Mouse (Mus musculus): ENCODE measurements around the gene Fam110a. TPM values are rescaled to one million over a fixed set of nuclear protein-coding genes. Genes with fewer than 3 reads are reported as not detected.

Gene Fam110a
- total RNA-seq, 2 experiments from 2014 or later, result 3.1 to 5.7 TPM

GRCm38 (mm10) chr2:151941269-151941668 is 38.8 kb downstream of the Fam110a start:
- no peak for ATAC-seq (replicated peaks; ENCODE audit: low FRiP score, poor library complexity, severe bottlenecking)

GRCm38 (mm10) chr2:151939651-151940420 is 40.2 kb downstream of the Fam110a start:
- ATAC-seq (replicated peaks; ENCODE audit: low FRiP score, poor library complexity, severe bottlenecking), result no peak

- ATAC-seq (replicated peaks; ENCODE audit: low FRiP score, poor library complexity, severe bottlenecking), result no peak
Observed at GRCm38 (mm10) chr2:151938780-151939200, 41.2 kb downstream of the Fam110a start.

GRCm38 (mm10) chr2:151937893-151938292 is 42.1 kb downstream of the Fam110a start:
- no peak for ATAC-seq (replicated peaks; ENCODE audit: low FRiP score, poor library complexity, severe bottlenecking)

GRCm38 (mm10) chr2:151930389-151931074 is 49.5 kb downstream of the Fam110a start:
- ATAC-seq (replicated peaks; ENCODE audit: low FRiP score, poor library complexity, severe bottlenecking), result peak; percentile 78

- ATAC-seq (replicated peaks; ENCODE audit: low FRiP score, poor library complexity, severe bottlenecking), result no peak
Observed at GRCm38 (mm10) chr2:151927103-151927502, 52.9 kb downstream of the Fam110a start.

- ATAC-seq (replicated peaks; ENCODE audit: low FRiP score, poor library complexity, severe bottlenecking), result no peak
Observed at GRCm38 (mm10) chr2:151925715-151926114, 54.3 kb downstream of the Fam110a start.

GRCm38 (mm10) chr2:151924276-151924675 is 55.7 kb downstream of the Fam110a start:
- no peak for ATAC-seq (replicated peaks; ENCODE audit: low FRiP score, poor library complexity, severe bottlenecking)

- no peak for ATAC-seq (replicated peaks; ENCODE audit: low FRiP score, poor library complexity, severe bottlenecking)
Observed at GRCm38 (mm10) chr2:151921596-151921995, 58.4 kb downstream of the Fam110a start.

- ATAC-seq (replicated peaks; ENCODE audit: low FRiP score, poor library complexity, severe bottlenecking), result no peak
Observed at GRCm38 (mm10) chr2:151921068-151921467, 59.0 kb downstream of the Fam110a start.

Other genes starting within 250 kb of the Fam110a start
- gene Psmf1, start 236.0 kb downstream of the Fam110a start, total RNA-seq (2015; ENCODE audit: low replicate concordance), result 77.2 and 98.4 TPM in 2 replicates
- gene Psmf1, start 236.0 kb downstream of the Fam110a start, total RNA-seq (2017; ENCODE audit: low replicate concordance), result 68.2 and 70.7 TPM in 2 replicates
- gene Rspo4, start 137.3 kb downstream of the Fam110a start, total RNA-seq (2015; ENCODE audit: low replicate concordance), result not detected in 2 replicates
- gene Rspo4, start 137.3 kb downstream of the Fam110a start, total RNA-seq (2017; ENCODE audit: low replicate concordance), result not detected in 2 replicates
- not detected in 2 replicates for gene Angpt4, start 69.0 kb downstream of the Fam110a start, total RNA-seq (2015; ENCODE audit: low replicate concordance)
- not detected in 2 replicates for gene Angpt4, start 69.0 kb downstream of the Fam110a start, total RNA-seq (2017; ENCODE audit: low replicate concordance)
- not detected in 2 replicates for gene Slc52a3, start 16.3 kb upstream of the Fam110a start, total RNA-seq (2015; ENCODE audit: low replicate concordance)
- gene Slc52a3, start 16.3 kb upstream of the Fam110a start, total RNA-seq (2017; ENCODE audit: low replicate concordance), result not detected in 2 replicates
- gene Scrt2, start 101.3 kb upstream of the Fam110a start, total RNA-seq (2015; ENCODE audit: low replicate concordance), result not detected in 2 replicates
- gene Scrt2, start 101.3 kb upstream of the Fam110a start, total RNA-seq (2017; ENCODE audit: low replicate concordance), result not detected in 2 replicates
- gene Srxn1, start 125.3 kb upstream of the Fam110a start, total RNA-seq (2015; ENCODE audit: low replicate concordance), result 3.5 and 6.7 TPM in 2 replicates
- gene Srxn1, start 125.3 kb upstream of the Fam110a start, total RNA-seq (2017; ENCODE audit: low replicate concordance), result 8.4 and 9.5 TPM in 2 replicates
- gene Tcf15, start 163.3 kb upstream of the Fam110a start, total RNA-seq (2015; ENCODE audit: low replicate concordance), result not detected in 2 replicates
- gene Tcf15, start 163.3 kb upstream of the Fam110a start, total RNA-seq (2017; ENCODE audit: low replicate concordance), result not detected in 2 replicates
- gene Csnk2a1, start 246.6 kb upstream of the Fam110a start, total RNA-seq (2015; ENCODE audit: low replicate concordance), result 25.3 and 32.5 TPM in 2 replicates
- 31.9 and 41.4 TPM in 2 replicates for gene Csnk2a1, start 246.6 kb upstream of the Fam110a start, total RNA-seq (2017; ENCODE audit: low replicate concordance)

All from erythroblast, adult 5-6 weeks (primary cell).